Mouse (Mus musculus) gastrocnemius, adult 2 months (tissue): ENCODE measurements around the gene Xlr4c. TPM values are rescaled to one million over a fixed set of nuclear protein-coding genes. Genes with fewer than 3 reads are reported as not detected.
"Not testable (repeated sequence)": the region's sequence is repeated elsewhere in the genome, so short reads cannot be mapped to it uniquely, and the experiment has no call there.

Experiments used
- DNase-seq: peaks from one replicate; pipeline ENCODE4 v3.0.0; 2022
- H3K27ac ChIP-seq: fragments of 200-600 bp; 2 replicates; pipeline ENCODE4 v1.8.1; 2022; ENCODE audit warnings: mild to moderate bottlenecking
- H3K4me3 ChIP-seq: fragments of 200-600 bp; 2 replicates; pipeline ENCODE4 v1.8.1; 2022; ENCODE audit warnings: mild to moderate bottlenecking, moderate library complexity
- CTCF ChIP-seq: fragments of 200-600 bp; IDR thresholded peaks from 2 replicates; pipeline ENCODE4 v1.8.1; 2022; ENCODE audit warnings: antibody characterized with exemption, mild to moderate bottlenecking, moderate library complexity
- intact Hi-C: fragments of 180-260 bp; cut with DNase I; formaldehyde crosslinking; loops from one replicate; pipeline ENCODE4 v1.15.1; 2025
- long read RNA-seq, 2 experiments: library from polyadenylated mRNA; stranded (forward); transcript quantifications; one replicate each; pipeline ENCODE4 v2.0.0; 2021
- total RNA-seq, 2 experiments: library from RNA; stranded (reverse); gene quantifications; 2 replicates each; pipeline ENCODE4 v1.2.3; 2021

Gene Xlr4c
- total RNA-seq = not detected
- long read RNA-seq, experiment 1 = 0 reads
- long read RNA-seq, experiment 2 = 0 reads

- H3K4me3 ChIP-seq, intact Hi-C loops: not testable (repeated sequence)
These were observed at the start of gene Xlr4c for GRCm38 (mm10) chrX:73242821-73243325. Gene Xlr4c (minus strand): TSS chrX:73243130.

GRCm38 (mm10) chrX:73265270-73265669 is 22.3 kb upstream of the Xlr4c start, which contains the start of gene Xlr3c:
Gene Xlr3c (minus strand): TSS chrX:73265390.
- H3K4me3 ChIP-seq, intact Hi-C loops: not testable (repeated sequence)

More at GRCm38 (mm10) chrX:73242821-73243325, at the start of gene Xlr4c:
- not testable (repeated sequence) for H3K27ac ChIP-seq, DNase-seq

GRCm38 (mm10) chrX:73262428-73262827 is 19.5 kb upstream of the Xlr4c start:
- DNase-seq, H3K4me3 ChIP-seq, intact Hi-C loops, H3K27ac ChIP-seq: not testable (repeated sequence)

More at GRCm38 (mm10) chrX:73265270-73265669, 22.3 kb upstream of the Xlr4c start, which contains the start of gene Xlr3c:
- not testable (repeated sequence) for DNase-seq, H3K27ac ChIP-seq

DNA sequence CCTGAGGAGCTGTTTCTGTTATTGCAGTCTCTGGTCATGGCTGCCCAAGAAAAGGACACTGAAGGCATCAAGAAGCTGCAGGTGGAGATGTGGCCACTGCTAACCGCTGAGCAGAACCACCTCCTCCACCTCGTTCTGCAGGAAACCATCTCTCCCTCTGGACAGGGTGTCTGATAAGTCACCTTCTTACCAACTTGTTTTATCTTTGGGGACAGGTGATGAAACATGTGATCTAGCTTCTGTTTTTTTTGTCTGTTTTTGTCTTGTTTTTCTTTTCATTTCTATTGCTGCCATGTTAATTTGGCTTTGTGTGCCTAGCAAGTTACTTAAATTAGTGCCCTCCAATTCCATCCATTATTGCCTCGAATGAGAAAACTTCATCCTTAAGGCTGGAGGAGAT is 13.6 kb downstream of the Xlr4c start:
- no peak for DNase-seq
- TF ChIP-seq CTCF = no peak
- intact Hi-C loops = no loop called here
- peak overlapping the region; percentile 86 for H3K4me3 ChIP-seq
- peak overlapping the region; percentile 96 for H3K27ac ChIP-seq

DNA sequence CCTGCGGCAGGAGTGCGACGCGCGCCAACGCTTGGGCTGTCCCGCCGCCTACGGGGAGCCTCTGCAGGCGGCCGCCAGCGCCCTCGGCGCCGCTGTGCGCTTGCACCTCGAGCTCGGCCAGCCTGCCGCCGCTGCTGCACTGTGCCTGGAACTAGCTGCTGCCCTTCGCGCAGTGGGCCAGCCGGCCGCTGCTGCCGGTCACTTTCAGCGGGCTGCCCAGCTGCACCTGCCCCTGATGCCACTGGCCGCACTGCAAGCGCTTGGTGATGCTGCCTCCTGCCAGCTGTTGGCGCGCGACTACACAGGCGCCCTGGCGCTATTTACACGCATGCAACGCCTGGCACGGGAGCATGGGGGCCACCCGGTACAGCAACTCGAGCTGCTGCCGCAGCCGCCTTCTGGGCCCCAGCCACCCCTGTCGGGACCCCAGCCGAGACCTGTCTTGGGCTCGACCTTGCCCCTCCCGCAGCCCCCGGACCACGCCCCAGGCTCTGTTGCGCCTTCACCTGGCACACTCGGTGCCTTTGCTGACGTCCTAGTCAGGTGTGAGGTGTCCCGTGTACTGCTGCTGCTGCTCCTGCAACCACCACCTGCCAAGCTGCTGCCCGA is 14.2 kb downstream of the Xlr4c start:
- Histone ChIP-seq H3K4me3 (peak overlapping the region; percentile 86), H3K27ac (peak overlapping the region; percentile 96)
- peak; percentile 79 for DNase-seq
- TF ChIP-seq CTCF = no peak
- intact Hi-C loops = no loop called here

GRCm38 (mm10) chrX:73227914-73228605 is 14.9 kb downstream of the Xlr4c start, which contains the start of gene F8a:
Gene F8a (plus strand): TSS chrX:73228291.
- Histone ChIP-seq H3K27ac (peak within 1 kb of the TSS; percentile 96), H3K4me3 (peak within 1 kb of the TSS; percentile 86)
- no peak for TF ChIP-seq CTCF
- intact Hi-C loops = no loop called here
- peak; percentile 86 for DNase-seq

DNA sequence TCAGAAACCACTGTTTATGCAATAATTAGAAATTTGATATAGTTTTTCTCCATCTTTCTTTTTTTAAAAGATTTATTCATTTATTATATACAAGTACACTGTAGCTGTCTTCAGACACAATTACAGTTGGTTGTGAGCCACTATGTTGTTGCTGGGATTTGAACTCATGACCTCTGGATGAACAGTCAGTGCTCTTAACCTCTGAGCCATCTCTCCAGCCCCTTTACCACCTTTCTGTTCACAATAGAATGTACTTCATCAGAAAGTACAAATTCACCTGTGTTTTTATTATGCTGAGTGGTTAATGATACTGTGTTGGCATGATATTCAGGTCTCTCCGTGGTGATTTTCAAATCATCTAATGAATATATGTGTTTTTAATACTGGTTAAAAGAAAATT is 17.6 kb downstream of the Xlr4c start:
- no peak for TF ChIP-seq CTCF
- no peak for DNase-seq

DNA sequence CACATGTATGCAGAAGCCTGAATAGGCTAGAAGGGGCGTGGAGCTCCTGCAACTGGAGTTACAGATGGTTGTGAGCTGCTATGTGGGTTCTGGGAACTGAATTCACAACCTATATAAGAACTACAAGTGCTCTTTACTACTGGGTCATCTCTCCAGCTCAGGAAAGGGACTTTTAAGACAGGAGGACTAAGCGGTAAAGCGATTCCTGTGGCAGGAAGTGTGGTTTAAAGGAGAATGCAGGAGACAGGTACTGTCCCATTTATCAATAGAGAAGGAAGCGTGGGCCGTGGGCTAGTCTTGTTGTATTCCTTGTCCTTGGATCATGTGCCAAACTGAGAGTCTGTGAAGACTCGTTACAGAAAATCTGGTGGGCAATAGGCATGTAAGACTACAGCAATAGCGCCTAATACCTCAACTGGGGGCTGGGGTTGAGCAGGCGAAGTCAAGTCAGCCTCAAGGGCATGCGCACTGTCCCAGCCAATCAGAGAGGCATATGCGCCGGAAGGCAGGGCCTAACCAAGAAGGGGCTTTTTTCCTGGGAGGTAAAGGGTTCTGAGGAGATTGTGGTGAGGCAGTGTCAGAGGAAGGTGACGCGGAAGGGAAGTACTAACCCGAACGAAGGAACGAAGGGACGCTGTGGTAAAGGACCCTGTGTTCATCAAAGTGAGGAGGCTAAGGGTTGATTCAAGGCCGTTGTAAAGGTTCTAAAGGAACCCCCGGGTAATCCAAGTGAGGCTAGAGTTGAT is 28.9 kb downstream of the Xlr4c start, which contains the start of gene Xlr4b:
Xlr4b (plus strand) TSS at position 515 of the 746 bp plus-strand sequence.
- DNase-seq = not testable (repeated sequence)

More for the DNA sequence above, 17.6 kb downstream of the Xlr4c start:
- intact Hi-C loops = no loop called here
- Histone ChIP-seq H3K4me3 (no peak overlapping the region), H3K27ac (no peak overlapping the region)

GRCm38 (mm10) chrX:73191934-73192333 is 51.0 kb downstream of the Xlr4c start, which contains the start of gene Xlr3b:
Gene Xlr3b (plus strand): TSS chrX:73192207.
- intact Hi-C loops, H3K4me3 ChIP-seq, H3K27ac ChIP-seq: not testable (repeated sequence)
- DNase-seq = peak; percentile 44

More for the DNA sequence above, 28.9 kb downstream of the Xlr4c start, which contains the start of gene Xlr4b:
- intact Hi-C loops, H3K27ac ChIP-seq, H3K4me3 ChIP-seq: not testable (repeated sequence)

Other genes starting within 250 kb of the Xlr4c start
- gene Pnma5, start 206.0 kb downstream of the Xlr4c start, total RNA-seq = under 1 TPM in 1 of 2 experiments, not detected in 1; 0.14 TPM
- gene Pnma3, start 178.3 kb downstream of the Xlr4c start, total RNA-seq = not detected
- gene Xlr4a, start 160.7 kb downstream of the Xlr4c start, total RNA-seq = not detected
- under 1 TPM in 1 of 2 experiments, not detected in 1; 0.11 TPM for gene Xlr3a, start 146.0 kb downstream of the Xlr4c start, total RNA-seq
- gene Gm14685, start 126.1 kb downstream of the Xlr4c start, total RNA-seq = not detected
- gene Xlr5b, start 94.3 kb downstream of the Xlr4c start, total RNA-seq = not detected
- not detected for gene DXBay18, start 93.7 kb downstream of the Xlr4c start, total RNA-seq
- not detected for gene Spin2d, start 66.1 kb downstream of the Xlr4c start, total RNA-seq
- gene Xlr3b, start 50.9 kb downstream of the Xlr4c start, total RNA-seq = 1 to 10 TPM in 1 of 2 experiments, under 1 TPM in 1; 0.17 to 4.8 TPM
- not detected for gene Xlr4b, start 28.8 kb downstream of the Xlr4c start, total RNA-seq
- 1 to 10 TPM; 5.6 to 6.6 TPM for gene F8a, start 14.8 kb downstream of the Xlr4c start, total RNA-seq
- gene Xlr3c, start 22.3 kb upstream of the Xlr4c start, total RNA-seq = under 1 TPM in 1 of 2 experiments, not detected in 1; 0.22 TPM
- gene Xlr5a, start 49.8 kb upstream of the Xlr4c start, total RNA-seq = not detected
- not detected for gene Xlr5c, start 49.8 kb upstream of the Xlr4c start, total RNA-seq
- gene Gm45015, start 93.7 kb upstream of the Xlr4c start, total RNA-seq = not detected
- gene Zfp275, start 99.5 kb upstream of the Xlr4c start, total RNA-seq = 1 to 10 TPM; 3.9 to 7.7 TPM
- gene Gm18336, start 155.6 kb upstream of the Xlr4c start, total RNA-seq = not detected
- gene Zfp92, start 168.0 kb upstream of the Xlr4c start, total RNA-seq = under 1 TPM in 1 of 2 experiments, not detected in 1; 0.03 TPM
- gene Trex2, start 192.2 kb upstream of the Xlr4c start, total RNA-seq = not detected
- 10 to 100 TPM in 1 of 2 experiments, 1 to 10 TPM in 1; 9.3 to 10.7 TPM for gene Haus7, start 215.9 kb upstream of the Xlr4c start, total RNA-seq
- gene Bgn, start 240.5 kb upstream of the Xlr4c start, total RNA-seq = 10 to 100 TPM; 37.5 to 70.6 TPM